Mouse (Mus musculus): ENCODE measurements around the gene Rapgef4.

DNA sequence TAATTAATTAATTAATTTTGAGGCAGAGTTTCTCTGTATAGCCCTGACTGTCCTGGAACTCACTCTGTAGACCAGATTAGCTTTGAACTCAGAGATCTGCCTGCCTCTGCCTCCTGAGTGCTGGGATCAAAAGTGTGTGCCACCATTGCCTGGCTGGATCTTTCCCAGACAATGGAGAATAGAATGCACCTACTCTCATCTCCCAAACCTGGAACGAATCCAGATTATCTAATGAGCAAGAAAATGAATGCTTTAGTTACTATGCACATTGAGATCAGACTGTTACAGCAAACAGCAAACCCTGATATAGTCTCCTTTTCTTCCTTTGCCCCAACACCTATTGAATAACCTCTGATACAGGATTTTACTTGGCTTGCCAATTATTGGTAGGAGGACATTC lies 23.1 kb upstream of the Rapgef4 start:
- TF ChIP-seq CTCF (IDR thresholded peaks at IDR 0.05) (no peak), EP300 (IDR thresholded peaks at IDR 0.05) (no peak)

Measured in lung, postnatal 0 days (tissue).